Mouse (Mus musculus) MEL (cell line): ENCODE data around the gene Sgpp2. TPM values are rescaled to one million over a fixed set of nuclear protein-coding genes. Genes with fewer than 3 reads are reported as not detected.

Source experiments
- DNase-seq: peaks from one replicate; pipeline ENCODE4 v3.0.0; 2011; ENCODE audit warnings: low read depth, low spot score
- H3K27ac ChIP-seq: 2 replicates; pipeline ENCODE4 v1.5.1; 2012; ENCODE audit warnings: low read depth, mild to moderate bottlenecking, control low read depth, low read length, moderate library complexity; ENCODE audit not compliant: control insufficient read depth
- H3K27me3 ChIP-seq, 2 experiments: fragments of 150-350 bp in 1 of 2; sonication (generic) in 1 of 2; 2 replicates each; pipeline ENCODE4 v1.6.1; 2012; ENCODE audit warnings: low read length in 2 of 2, mild to moderate bottlenecking in 2 of 2, improper control_type of control experiment in 1 of 2, moderate library complexity in 1 of 2; ENCODE audit not compliant: insufficient read depth in 2 of 2, control insufficient read depth in 1 of 2
- H3K36me3 ChIP-seq, 2 experiments: 2 replicates each; pipeline ENCODE4 v1.6.1; 2012 to 2014; ENCODE audit warnings: low read length in 2 of 2, improper control_type of control experiment in 1 of 2, inconsistent platforms in 1 of 2, mild to moderate bottlenecking in 1 of 2; ENCODE audit not compliant: insufficient read depth in 2 of 2, control insufficient read depth in 1 of 2
- H3K4me1 ChIP-seq, 2 experiments: fragments of 150-350 bp in 1 of 2; sonication (generic) in 1 of 2; 2 replicates each; pipeline ENCODE4 v1.6.1; 2012; ENCODE audit warnings: low read length in 2 of 2, improper control_type of control experiment in 1 of 2, mild to moderate bottlenecking in 1 of 2; ENCODE audit not compliant: insufficient read depth in 2 of 2, control insufficient read depth in 1 of 2
- H3K4me3 ChIP-seq, 2 experiments: fragments of 150-350 bp in 1 of 2; sonication (generic) in 1 of 2; 2 replicates each; pipeline ENCODE4 v1.5.1; 2012; ENCODE audit warnings: low read depth in 2 of 2, low read length in 2 of 2, mild to moderate bottlenecking in 2 of 2, moderate library complexity in 2 of 2, control low read depth in 1 of 2, improper control_type of control experiment in 1 of 2; ENCODE audit not compliant: control insufficient read depth in 1 of 2, insufficient read depth in 1 of 2
- H3K79me2 ChIP-seq: 2 replicates; pipeline ENCODE4 v1.6.1; 2012; ENCODE audit warnings: mild to moderate bottlenecking, low read length, moderate library complexity; ENCODE audit not compliant: control insufficient read depth, poor library complexity, insufficient read depth
- H3K9ac ChIP-seq: 2 replicates; pipeline ENCODE4 v1.6.1; 2012; ENCODE audit warnings: low read depth, mild to moderate bottlenecking, control low read depth, low read length, moderate library complexity; ENCODE audit not compliant: control insufficient read depth, poor library complexity, severe bottlenecking
- H3K9me3 ChIP-seq: fragments of 150-350 bp; sonication (generic); replicated peaks from 2 replicates; pipeline ENCODE4 v1.6.1; 2012; ENCODE audit warnings: mild to moderate bottlenecking, low read length, improper control_type of control experiment, moderate library complexity; ENCODE audit not compliant: insufficient read depth
- BHLHE40 ChIP-seq: IDR thresholded peaks from 2 replicates; pipeline ENCODE4 v1.6.1; 2012; ENCODE audit warnings: low read depth, mild to moderate bottlenecking, inconsistent platforms, low read length, improper control_type of control experiment, borderline replicate concordance
- CHD1 ChIP-seq: IDR thresholded peaks from 2 replicates; pipeline ENCODE4 v1.6.1; 2012; ENCODE audit warnings: low read depth, mild to moderate bottlenecking, inconsistent platforms, low read length, improper control_type of control experiment
- CHD2 ChIP-seq: IDR thresholded peaks from 2 replicates; pipeline ENCODE4 v1.6.1; 2011; ENCODE audit warnings: low read length, improper control_type of control experiment
- CTCF ChIP-seq, 3 experiments: IDR thresholded peaks in 2 of 3; conservative IDR thresholded peaks in 1 of 3; 2 replicates each; pipeline ENCODE4 v1.5.1; 2011 to 2012; ENCODE audit warnings: low read length in 3 of 3, low read depth in 2 of 3, mild to moderate bottlenecking in 2 of 3, improper control_type of control experiment in 1 of 3, inconsistent platforms in 1 of 3, mixed read lengths in 1 of 3, moderate library complexity in 1 of 3; ENCODE audit not compliant: control insufficient read depth in 1 of 3, insufficient read depth in 1 of 3, poor library complexity in 1 of 3, severe bottlenecking in 1 of 3
- E2F4 ChIP-seq: IDR thresholded peaks from 2 replicates; pipeline ENCODE4 v1.6.1; 2011; ENCODE audit warnings: low read depth, low read length, improper control_type of control experiment, borderline replicate concordance
- ELF1 ChIP-seq: IDR thresholded peaks from 2 replicates; pipeline ENCODE4 v1.6.1; 2014; ENCODE audit warnings: low read depth, mild to moderate bottlenecking, inconsistent platforms, low read length, improper control_type of control experiment, moderate library complexity
- EP300 ChIP-seq, 2 experiments: IDR thresholded peaks; 2 replicates each; pipeline ENCODE4 v1.6.1; 2011; ENCODE audit warnings: improper control_type of control experiment in 2 of 2, low read length in 2 of 2, low read depth in 1 of 2, mild to moderate bottlenecking in 1 of 2
- ETS1 ChIP-seq: IDR thresholded peaks from 2 replicates; pipeline ENCODE4 v1.6.1; 2012; ENCODE audit warnings: low read depth, mild to moderate bottlenecking, inconsistent platforms, low read length, improper control_type of control experiment, moderate library complexity
- GABPA ChIP-seq: IDR thresholded peaks from 2 replicates; pipeline ENCODE4 v1.6.1; 2012; ENCODE audit warnings: low read depth, mild to moderate bottlenecking, inconsistent platforms, low read length, improper control_type of control experiment, moderate library complexity
- KAT2A ChIP-seq: conservative IDR thresholded peaks from 2 replicates; pipeline ENCODE4 v1.6.1; 2012; ENCODE audit warnings: low read depth, low read length, improper control_type of control experiment, inconsistent platforms
- MYB ChIP-seq: IDR thresholded peaks from 2 replicates; pipeline ENCODE4 v1.6.1; 2011; ENCODE audit warnings: mild to moderate bottlenecking, low read depth, low read length, improper control_type of control experiment
- NRF1 ChIP-seq: IDR thresholded peaks from 2 replicates; pipeline ENCODE4 v1.6.1; 2014; ENCODE audit warnings: low read depth, mild to moderate bottlenecking, inconsistent platforms, low read length, improper control_type of control experiment, moderate library complexity; ENCODE audit not compliant: poor library complexity, insufficient read depth, severe bottlenecking
- POLR2A ChIP-seq, 2 experiments: IDR thresholded peaks; 2 replicates each; pipeline ENCODE4 v1.6.1; 2011 to 2012; ENCODE audit warnings: low read length in 2 of 2, mild to moderate bottlenecking in 2 of 2, control low read depth in 1 of 2, improper control_type of control experiment in 1 of 2, low read depth in 1 of 2, moderate library complexity in 1 of 2; ENCODE audit not compliant: control insufficient read depth in 1 of 2, insufficient read depth in 1 of 2, poor library complexity in 1 of 2
- POLR2AphosphoS5 ChIP-seq: IDR thresholded peaks from 2 replicates; pipeline ENCODE4 v1.6.1; 2012; ENCODE audit warnings: low read depth, borderline replicate concordance, mild to moderate bottlenecking, inconsistent platforms, low read length, moderate library complexity, mixed read lengths
- RAD21 ChIP-seq: IDR thresholded peaks from 2 replicates; pipeline ENCODE4 v1.6.1; 2011; ENCODE audit warnings: mild to moderate bottlenecking, low read depth, low read length, improper control_type of control experiment
- RCOR1 ChIP-seq: IDR thresholded peaks from 2 replicates; pipeline ENCODE4 v1.6.1; 2012; ENCODE audit warnings: low read depth, mild to moderate bottlenecking, inconsistent platforms, low read length, improper control_type of control experiment
- SIN3A ChIP-seq: IDR thresholded peaks from 2 replicates; pipeline ENCODE4 v1.6.1; 2012; ENCODE audit warnings: low read length, improper control_type of control experiment, inconsistent platforms
- TAL1 ChIP-seq: IDR thresholded peaks from 2 replicates; pipeline ENCODE4 v1.6.1; 2012; ENCODE audit warnings: mild to moderate bottlenecking, inconsistent platforms, low read length, moderate library complexity, mixed read lengths
- TCF12 ChIP-seq: IDR thresholded peaks from 2 replicates; pipeline ENCODE4 v1.6.1; 2014; ENCODE audit warnings: low read depth, mild to moderate bottlenecking, inconsistent platforms, low read length, improper control_type of control experiment, moderate library complexity
- USF2 ChIP-seq, 2 experiments: IDR thresholded peaks; 2 replicates each; pipeline ENCODE4 v1.6.1; 2011 to 2012; ENCODE audit warnings: improper control_type of control experiment in 2 of 2, low read length in 2 of 2, borderline replicate concordance in 1 of 2, inconsistent platforms in 1 of 2, low read depth in 1 of 2, mild to moderate bottlenecking in 1 of 2; ENCODE audit not compliant: insufficient read depth in 1 of 2
- ZC3H11A ChIP-seq: IDR thresholded peaks from 2 replicates; pipeline ENCODE4 v1.6.1; 2012; ENCODE audit warnings: low read depth, mild to moderate bottlenecking, inconsistent platforms, low read length, improper control_type of control experiment
- ZKSCAN1 ChIP-seq: IDR thresholded peaks from 2 replicates; pipeline ENCODE4 v1.6.1; 2012; ENCODE audit warnings: low read depth, mild to moderate bottlenecking, inconsistent platforms, low read length, improper control_type of control experiment, moderate library complexity
- ZNF384 ChIP-seq: IDR thresholded peaks from 2 replicates; pipeline ENCODE4 v1.6.1; 2012; ENCODE audit warnings: low read depth, mild to moderate bottlenecking, inconsistent platforms, low read length, improper control_type of control experiment
- polyA plus RNA-seq, 2 experiments: library from polyadenylated mRNA; stranded (reverse) in 1 of 2; unstranded in 1 of 2; fragments of >175 nt in 1 of 2; fragments of >200 nt in 1 of 2; gene quantifications; 2 replicates each; pipeline versions ENCODE4 v1.2.1 to v1.2.4; 2012; ENCODE audit warnings: low replicate concordance in 2 of 2, low read depth in 1 of 2; ENCODE audit not compliant: insufficient read length in 2 of 2, insufficient read depth in 1 of 2, missing spikeins in 1 of 2
- total RNA-seq: library from RNA; depleted of rRNA; stranded (reverse); fragments of 300-350 nt; gene quantifications from 2 replicates; pipeline ENCODE4 v1.2.3, GENCODE M21; 2012

The Sgpp2 gene
- total and polyA plus RNA-seq, 3 experiments: 0.08 to 0.12 TPM; not detected in 1

GRCm38 (mm10) chr1:78420271-78420670 lies 110.1 kb downstream of the Sgpp2 start:
- no peak for DNase-seq
- TF ChIP-seq POLR2A (IDR thresholded peaks at IDR 0.05; ENCODE audit: control insufficient read depth in 1 of 2, insufficient read depth in 1 of 2, low read depth in 1 of 2, low read length in 2 of 2, poor library complexity in 1 of 2) (no peak), USF2 (IDR thresholded peaks at IDR 0.05; ENCODE audit: borderline replicate concordance in 1 of 2, insufficient read depth in 1 of 2, low read depth in 1 of 2, low read length in 2 of 2) (no peak), TAL1 (no peak), ZKSCAN1 (no peak), ZNF384 (no peak), BHLHE40 (no peak), CHD2 (no peak), CTCF (IDR thresholded peaks at IDR 0.05 in 2 of 3, conservative IDR thresholded peaks at IDR 0.05 in 1 of 3; ENCODE audit: control insufficient read depth in 1 of 3, insufficient read depth in 1 of 3, low read depth in 2 of 3, low read length in 3 of 3, poor library complexity in 1 of 3, severe bottlenecking in 1 of 3) (no peak), CHD1 (no peak), RCOR1 (no peak), NRF1 (no peak), POLR2AphosphoS5 (no peak), ZC3H11A (no peak), KAT2A (no peak), ETS1 (no peak), GABPA (no peak)
- Histone ChIP-seq H3K9ac (no peak overlapping the region), H3K9me3 (no peaks in the 10 kb centered on the region), H3K79me2 (no peaks in the 10 kb centered on the region), H3K4me3 (no peak overlapping the region), H3K4me1 (no peaks in the 10 kb centered on the region), H3K36me3 (peaks cover 0 to 10% of the 10 kb centered on the region in 2 experiments; a peak in 2 of 4 replicates), H3K27ac (no peak overlapping the region), H3K27me3 (no peaks in the 10 kb centered on the region)

- Histone ChIP-seq H3K4me3 (no peak overlapping the region), H3K4me1 (no peaks in the 10 kb centered on the region), H3K9ac (no peak overlapping the region), H3K27me3 (no peaks in the 10 kb centered on the region), H3K27ac (no peak overlapping the region), H3K36me3 (peaks cover 0 to 12% of the 10 kb centered on the region in 2 experiments; a peak in 2 of 4 replicates), H3K79me2 (no peaks in the 10 kb centered on the region), H3K9me3 (no peaks in the 10 kb centered on the region)
- no peak for TF ChIP-seq GABPA
- TF ChIP-seq RAD21: no peak
- TF ChIP-seq EP300 (IDR thresholded peaks at IDR 0.05; ENCODE audit: low read depth in 1 of 2, low read length in 2 of 2): no peak
- no peak for TF ChIP-seq ZKSCAN1
- no peak for TF ChIP-seq ZNF384
- no peak for TF ChIP-seq ELF1
- no peak for TF ChIP-seq MYB
- no peak for TF ChIP-seq ETS1
- no peak for TF ChIP-seq TCF12
- TF ChIP-seq SIN3A: no peak
- no peak for TF ChIP-seq E2F4
- DNase-seq: no peak
Measured at GRCm38 (mm10) chr1:78421749-78422148, 111.6 kb downstream of the Sgpp2 start.
